Mouse (Mus musculus) bone marrow macrophage, adult 2 months (primary cell): ENCODE data around the gene Txndc17. TPM values are rescaled to one million over a fixed set of nuclear protein-coding genes. Genes with fewer than 3 reads are reported as not detected.
A peak's percentile ranks its signal among the peaks of the same experiment; 100 is the strongest.

Experiments used
- H3K27ac ChIP-seq: 2 replicates; pipeline ENCODE4 v1.5.1; 2012; ENCODE audit warnings: low read depth, low read length; ENCODE audit not compliant: insufficient read depth
- H3K4me1 ChIP-seq: 2 replicates; pipeline ENCODE4 v1.6.1; 2012; ENCODE audit warnings: low read length; ENCODE audit not compliant: control insufficient read depth, insufficient read depth
- H3K4me3 ChIP-seq: 2 replicates; pipeline ENCODE4 v1.5.1; 2012; ENCODE audit warnings: mild to moderate bottlenecking, low read length, moderate library complexity; ENCODE audit not compliant: insufficient read depth
- CTCF ChIP-seq: IDR thresholded peaks from 2 replicates; pipeline ENCODE4 v1.5.1; 2012; ENCODE audit warnings: low read depth, mild to moderate bottlenecking, low read length, moderate library complexity
- POLR2A ChIP-seq: IDR thresholded peaks from 2 replicates; pipeline ENCODE4 v1.6.1; 2012; ENCODE audit warnings: mild to moderate bottlenecking, low read depth, low read length, borderline replicate concordance
- polyA plus RNA-seq: library from polyadenylated mRNA; stranded (reverse); fragments of >200 nt; gene quantifications from 2 replicates; pipeline ENCODE4 v1.2.4, GENCODE M21; 2012; ENCODE audit not compliant: missing spikeins, insufficient read depth, insufficient read length

Txndc17 gene
- polyA plus RNA-seq, 1 experiment: 168 TPM

DNA sequence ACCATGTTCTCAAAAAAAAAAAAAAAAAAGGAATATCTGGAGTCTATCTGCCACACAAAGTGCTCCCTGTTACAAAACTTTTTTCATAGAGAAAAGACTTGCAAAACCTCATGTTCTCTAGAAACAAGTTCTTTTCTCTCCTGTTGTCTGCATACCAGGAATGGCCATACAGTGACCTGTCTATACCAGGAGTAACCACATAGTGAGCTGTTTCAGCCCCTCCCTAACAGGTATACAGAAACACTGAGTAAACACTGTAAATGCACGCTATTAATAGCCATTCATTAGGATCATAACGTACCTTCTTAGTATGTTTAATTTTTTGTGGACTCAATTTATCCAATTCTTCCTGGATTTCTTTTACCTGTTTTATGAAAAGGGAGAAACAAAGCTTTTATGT, 13.1 kb upstream of the Txndc17 start:
- no peak overlapping the region for H3K4me3 ChIP-seq
- 0 out of 2 replicates have a peak, but pooled peaks cover 4% of the 10 kb centered on the region for H3K4me1 ChIP-seq
- no peak overlapping the region for H3K27ac ChIP-seq
- TF ChIP-seq POLR2A (no peak), CTCF (no peak)

DNA sequence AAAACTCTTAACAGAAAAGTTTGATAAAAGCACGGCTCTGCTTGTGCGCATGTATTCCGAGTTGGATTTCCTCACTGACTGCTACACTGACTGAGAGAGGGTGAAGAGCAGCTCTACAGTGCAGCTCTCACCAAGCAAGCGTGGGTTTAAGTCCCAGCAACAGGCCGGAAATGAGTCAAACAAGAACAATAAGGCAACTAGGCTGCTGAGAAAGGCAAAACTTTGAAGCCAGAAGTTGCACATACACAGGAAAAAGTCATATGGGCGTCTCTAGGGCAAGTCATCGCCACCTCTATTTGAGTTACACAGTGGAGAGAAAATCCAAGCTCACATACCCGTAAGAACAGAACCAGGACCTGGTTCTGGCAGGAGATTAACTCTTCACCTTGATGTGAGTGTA, 10.8 kb upstream of the Txndc17 start:
- no peak for TF ChIP-seq CTCF
- TF ChIP-seq POLR2A: no peak
- Histone ChIP-seq H3K4me3 (no peak overlapping the region), H3K4me1 (0 out of 2 replicates have a peak, but pooled peaks cover 4% of the 10 kb centered on the region), H3K27ac (peak overlapping the region; percentile 39)

GRCm38 (mm10) chr11:72203440-72203839, 3.9 kb upstream of the Txndc17 start:
- TF ChIP-seq CTCF (no peak), POLR2A (no peak)
- H3K27ac ChIP-seq: no peak overlapping the region
- peaks cover 10% of the 10 kb centered on the region for H3K4me1 ChIP-seq
- no peak overlapping the region for H3K4me3 ChIP-seq

- Histone ChIP-seq H3K27ac (no peak overlapping the region), H3K4me1 (peaks cover 10% of the 10 kb centered on the region), H3K4me3 (peak overlapping the region; percentile 92; the same call in 1 of the 2 replicates)
- no peak for TF ChIP-seq CTCF
- no peak for TF ChIP-seq POLR2A
These were observed 2.1 kb upstream of the Txndc17 start for GRCm38 (mm10) chr11:72205256-72205655.

DNA sequence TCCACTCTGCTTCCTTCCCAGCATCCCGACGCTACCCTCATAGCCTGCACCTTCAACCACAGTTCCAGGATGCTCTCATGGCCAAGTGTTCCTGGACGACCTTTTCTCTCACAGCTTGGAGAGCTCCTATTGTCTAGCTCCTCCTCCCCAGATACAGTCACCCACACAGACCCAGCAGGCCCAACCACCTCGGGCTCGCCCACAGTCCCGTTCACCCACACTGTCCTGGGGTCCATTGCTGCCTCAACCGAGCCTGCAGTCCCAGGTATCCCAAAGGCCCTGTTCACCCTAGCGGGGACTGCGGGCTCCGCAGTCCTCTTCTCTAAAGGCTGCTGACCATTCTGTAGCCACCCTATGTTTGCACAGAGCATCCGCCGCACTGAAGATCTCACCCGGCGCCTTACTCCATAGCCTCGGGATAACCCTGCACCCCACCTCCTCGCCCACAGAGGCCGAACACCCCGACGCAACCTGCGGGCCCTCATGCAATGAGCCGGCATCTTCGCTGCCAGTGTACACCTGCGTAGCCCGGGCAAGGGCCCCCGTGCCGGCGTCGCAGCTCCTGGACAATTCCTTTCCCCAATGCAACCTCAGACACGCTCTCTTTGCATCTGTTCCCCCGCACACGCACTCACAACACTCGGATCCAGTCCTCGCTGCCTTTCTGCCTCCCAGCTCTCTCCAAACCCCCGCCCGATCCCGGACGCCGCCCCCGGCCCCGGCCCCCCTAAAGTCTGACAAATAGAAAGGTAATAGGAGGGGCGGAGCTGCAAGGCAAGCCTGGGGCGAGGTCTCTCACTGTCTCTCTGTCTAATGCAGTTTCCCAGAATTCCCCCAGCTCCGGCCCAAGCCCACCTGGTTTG, 775 bp upstream of the Txndc17 start, which contains the start of gene Gm43951:
Gm43951 (minus strand) TSS at position 500 of the 863 bp plus-strand sequence.
- H3K4me3 ChIP-seq: peak within 1 kb of the TSS; percentile 92
- no peak within 1 kb of the TSS for H3K27ac ChIP-seq
- H3K4me1 ChIP-seq: peaks cover 10% of the 10 kb centered on the region
- no peak for TF ChIP-seq CTCF
- TF ChIP-seq POLR2A: no peak

DNA sequence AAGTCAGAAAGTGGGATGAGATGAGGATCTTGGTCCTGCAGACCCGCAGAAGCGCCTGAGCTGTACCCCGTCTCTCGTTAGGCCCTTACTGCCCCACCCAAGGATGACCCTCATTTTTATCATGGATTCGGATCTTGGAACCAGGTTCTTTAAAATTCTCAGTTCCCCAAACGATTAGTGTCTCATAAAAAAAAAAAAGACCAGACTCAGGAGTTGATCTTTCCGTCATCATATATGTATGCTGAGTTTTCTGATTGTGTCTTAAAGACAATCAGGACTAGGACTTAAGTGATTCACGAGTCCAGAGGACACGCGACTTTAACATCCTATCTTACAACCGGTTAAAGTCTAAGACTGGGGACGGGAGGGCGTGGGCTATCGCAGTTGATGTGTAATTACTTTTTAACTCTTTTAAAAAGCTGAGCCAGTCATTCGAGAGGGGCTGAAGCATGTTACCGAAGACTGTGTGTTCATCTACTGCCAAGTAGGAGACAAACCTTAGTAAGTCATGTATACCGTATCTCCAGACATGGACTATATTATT, 559 bp downstream of the Txndc17 start:
- Histone ChIP-seq H3K4me3 (peak overlapping the region; percentile 92), H3K4me1 (peaks cover 10% of the 10 kb centered on the region), H3K27ac (no peak overlapping the region)
- TF ChIP-seq CTCF: no peak
- TF ChIP-seq POLR2A: no peak

- peaks cover 20% of the 10 kb centered on the region for H3K4me1 ChIP-seq
- peak overlapping the region; percentile 5; the same call in 1 of the 2 replicates for H3K27ac ChIP-seq
- no peak for TF ChIP-seq POLR2A
- TF ChIP-seq CTCF: no peak
- H3K4me3 ChIP-seq: peak overlapping the region; percentile 74
These were observed 7.5 kb downstream of the Txndc17 start for GRCm38 (mm10) chr11:72214591-72215409.

GRCm38 (mm10) chr11:72215410-72215797, 8.1 kb downstream of the Txndc17 start, which contains the start of gene Med31:
Med31 (minus strand) TSS chr11:72215592.
- H3K27ac ChIP-seq: peak within 1 kb of the TSS; percentile 5; the same call in 1 of the 2 replicates
- H3K4me1 ChIP-seq: peaks cover 20% of the 10 kb centered on the region
- TF ChIP-seq CTCF: no peak
- no peak for TF ChIP-seq POLR2A

GRCm38 (mm10) chr11:72217116-72217515, 9.8 kb downstream of the Txndc17 start:
- peak overlapping the region; percentile 47 for H3K27ac ChIP-seq
- H3K4me1 ChIP-seq: peaks cover 22% of the 10 kb centered on the region
- TF ChIP-seq POLR2A (no peak), CTCF (no peak)
- no peak overlapping the region for H3K4me3 ChIP-seq

More at GRCm38 (mm10) chr11:72215410-72215797, 8.1 kb downstream of the Txndc17 start, which contains the start of gene Med31:
- peak within 1 kb of the TSS; percentile 74 for H3K4me3 ChIP-seq
